Mouse (Mus musculus) lung, adult 2 months (tissue): Measurements from ENCODE around the gene Rxra. TPM values are rescaled to one million over a fixed set of nuclear protein-coding genes. Genes with fewer than 3 reads are reported as not detected.

Experiments used
- DNase-seq: peaks from one replicate; pipeline ENCODE4 v3.0.0; 2022
- H3K4me1 ChIP-seq: fragments of 200-500 bp; 2 replicates; pipeline ENCODE4 v1.6.1; 2011; ENCODE audit warnings: low read length; ENCODE audit not compliant: control insufficient read depth, insufficient read depth
- H3K4me3 ChIP-seq: fragments of 200-500 bp; replicated peaks from 2 replicates; pipeline ENCODE3; 2011; ENCODE audit warnings: low read depth, mild to moderate bottlenecking, control low read depth, low read length; ENCODE audit errors: extremely low read depth
- CTCF ChIP-seq: fragments of 200-500 bp; IDR thresholded peaks from 2 replicates; pipeline ENCODE4 v1.5.1; 2011; ENCODE audit warnings: mild to moderate bottlenecking, low read length, control low read depth; ENCODE audit not compliant: insufficient read depth
- POLR2A ChIP-seq: fragments of 200-500 bp; IDR thresholded peaks from 2 replicates; pipeline ENCODE4 v1.6.1; 2011; ENCODE audit warnings: low read depth, mild to moderate bottlenecking, control low read depth, low read length, borderline replicate concordance; ENCODE audit errors: extremely low read depth
- WGBS: fragments of 180-500 bp; shearing (Covaris S2); methylation state at CpG from one replicate; pipeline ENCODE4 v1.1.7; 2018; 5-methylcytosine and 5-hydroxymethylcytosine counted together
- polyA plus RNA-seq: library from polyadenylated mRNA; depleted of rRNA; stranded (reverse); fragments of >200 nt; gene quantifications from 2 replicates; pipeline ENCODE4 v1.2.3, GENCODE M21; 2012

Rxra gene
- polyA plus RNA-seq, 1 experiment, result 71.3 TPM

- no peak for DNase-seq
- 35% methylated on average over 5 of the region's 5 CpGs for WGBS
- no peaks in the 10 kb centered on the region for H3K4me1 ChIP-seq
These were observed 31.6 kb upstream of the Rxra start for GRCm38 (mm10) chr2:27644547-27645120.

GRCm38 (mm10) chr2:27645471-27645870, 30.8 kb upstream of the Rxra start:
- Histone ChIP-seq H3K4me3 (no peak overlapping the region), H3K4me1 (no peaks in the 10 kb centered on the region)
- DNase-seq, result no peak
- TF ChIP-seq POLR2A (no peak), CTCF (no peak)
- WGBS, result 47% methylated on average over 3 of the region's 3 CpGs

More at GRCm38 (mm10) chr2:27644547-27645120, 31.6 kb upstream of the Rxra start:
- no peak for TF ChIP-seq CTCF
- no peak for TF ChIP-seq POLR2A
- no peak overlapping the region for H3K4me3 ChIP-seq

GRCm38 (mm10) chr2:27649862-27650661, 26.2 kb upstream of the Rxra start:
- TF ChIP-seq POLR2A (no peak), CTCF (no peak)
- 66% methylated on average over 8 of the region's 8 CpGs for WGBS
- no peak for DNase-seq

GRCm38 (mm10) chr2:27650991-27651390, 25.2 kb upstream of the Rxra start:
- no peak for DNase-seq
- no peaks in the 10 kb centered on the region for H3K4me1 ChIP-seq
- H3K4me3 ChIP-seq, result no peak overlapping the region
- TF ChIP-seq CTCF (no peak), POLR2A (no peak)

More at GRCm38 (mm10) chr2:27649862-27650661, 26.2 kb upstream of the Rxra start:
- Histone ChIP-seq H3K4me3 (no peak overlapping the region), H3K4me1 (no peaks in the 10 kb centered on the region)

GRCm38 (mm10) chr2:27653496-27654030, 22.7 kb upstream of the Rxra start:
- no peak for DNase-seq
- 67% methylated on average over 5 of the region's 5 CpGs for WGBS
- TF ChIP-seq POLR2A (no peak), CTCF (no peak)

GRCm38 (mm10) chr2:27654321-27655232, 21.7 kb upstream of the Rxra start:
- H3K4me3 ChIP-seq, result no peak overlapping the region
- 78% methylated on average over 8 of the region's 8 CpGs for WGBS
- no peak for DNase-seq
- TF ChIP-seq POLR2A (no peak), CTCF (no peak)
- no peaks in the 10 kb centered on the region for H3K4me1 ChIP-seq

More at GRCm38 (mm10) chr2:27653496-27654030, 22.7 kb upstream of the Rxra start:
- no peak overlapping the region for H3K4me3 ChIP-seq
- H3K4me1 ChIP-seq, result no peaks in the 10 kb centered on the region

- H3K4me3 ChIP-seq, result no peak overlapping the region
- DNase-seq, result no peak
- TF ChIP-seq POLR2A, result no peak
- no peak for TF ChIP-seq CTCF
- no peaks in the 10 kb centered on the region for H3K4me1 ChIP-seq
These were observed 19.7 kb upstream of the Rxra start for GRCm38 (mm10) chr2:27656576-27656975.

GRCm38 (mm10) chr2:27665284-27665683, 11.0 kb upstream of the Rxra start:
- TF ChIP-seq POLR2A (no peak), CTCF (no peak)
- DNase-seq, result no peak
- WGBS, result 89% methylated on average over 6 of the region's 6 CpGs
- H3K4me1 ChIP-seq, result no peaks in the 10 kb centered on the region
- no peak overlapping the region for H3K4me3 ChIP-seq

- TF ChIP-seq POLR2A (no peak), CTCF (no peak)
- no peak for DNase-seq
- H3K4me3 ChIP-seq, result no peak overlapping the region
- 68% methylated on average over 4 of the region's 4 CpGs for WGBS
- H3K4me1 ChIP-seq, result no peaks in the 10 kb centered on the region
These were observed 9.5 kb upstream of the Rxra start for GRCm38 (mm10) chr2:27666719-27667118.

GRCm38 (mm10) chr2:27667677-27668076, 8.6 kb upstream of the Rxra start:
- TF ChIP-seq POLR2A (no peak), CTCF (no peak)
- DNase-seq, result no peak
- Histone ChIP-seq H3K4me3 (no peak overlapping the region), H3K4me1 (no peaks in the 10 kb centered on the region)
- WGBS, result 54% methylated on average over 4 of the region's 4 CpGs
